Mouse (Mus musculus): ENCODE results near the gene March5. TPM values are rescaled to one million over a fixed set of nuclear protein-coding genes. Genes with fewer than 3 reads are reported as not detected.

Gene March5
- polyA plus RNA-seq, 2 experiments from 2014 or later: 12.4 to 12.7 TPM

GRCm38 (mm10) chr19:37265333-37266103 lies 58.2 kb downstream of the March5 start:
- peak; percentile 76 for ATAC-seq

GRCm38 (mm10) chr19:37269106-37269505 lies 61.8 kb downstream of the March5 start:
- no peak for ATAC-seq

Other genes with a start within 250 kb of the March5 start
- under 1 TPM in 1 of 2 experiments, not detected in 1; 0.09 TPM for gene Cpeb3, start 1.1 kb downstream of the March5 start, polyA plus RNA-seq (2017; shearing (Covaris generic))
- 10 to 100 TPM; 62.6 to 67.5 TPM for gene Ide, start 130.3 kb downstream of the March5 start, polyA plus RNA-seq (2017; shearing (Covaris generic))
- gene Kif11, start 168.9 kb downstream of the March5 start, polyA plus RNA-seq (2017; shearing (Covaris generic)): 10 to 100 TPM; 16.6 to 21.3 TPM
- gene Hhex, start 227.3 kb downstream of the March5 start, polyA plus RNA-seq (2017; shearing (Covaris generic)): 1 to 10 TPM in 1 of 2 experiments, not detected in 1; 1.1 TPM

All from activated CD4-positive, CD25-positive, alpha-beta regulatory T cell, adult 4 months (primary cell).